8 mouse cellular contexts compared by ENCODE assay signal in genomic region chr1:39734311-39734710, GRCm38 (mm10). TPM values are rescaled to one million over a fixed set of nuclear protein-coding genes. Genes with fewer than 3 reads are reported as not detected.
A peak's percentile ranks its signal among the peaks of the same experiment; 100 is the strongest.
DNase-seq lines count a peak whose midpoint lies in the region.
"Had no signal": no experiment of that assay in that cellular context is flagged by ENCODE, and none has a peak within 500 bp of the region (broad histone marks: within the 10 kb centered on the region; RNA-seq: fewer than 3 reads in every experiment).

No protein-coding gene starts in this region.

- DNase-seq in B cell, adult 2 months = peak; percentile 35 to 39
- peak; percentile 20 to 22 for DNase-seq in CD8-positive naive resting alpha-beta T cell, adult 2 months (ENCODE audit: low read depth in 2 of 2, low spot score in 2 of 2)
- DNase-seq in induced T-regulatory cell, adult 2 months (ENCODE audit: low read depth) = peak; percentile 67
- DNase-seq in lung, postnatal 25 days (ENCODE audit: low spot score) = peak; percentile 64
- DNase-seq in gastrocnemius, postnatal 4 days (ENCODE audit: low spot score in 2 of 2) = no peak
- no peak for DNase-seq in frontal cortex, postnatal 10 days (ENCODE audit: low spot score in 2 of 2)
- no peak for DNase-seq in spleen, postnatal 14 days (ENCODE audit: low spot score in 2 of 2)
- DNase-seq: right cerebral cortex, adult 18-20 months had no signal

RNA-seq across cellular contexts. Expression of gene Rfx8, which starts 13.5 kb away (rescaled TPM):
- total RNA-seq in gastrocnemius, postnatal 4 days (2021) = under 1 TPM in 1 of 2 experiments, not detected in 1; 0.41 TPM

Comparison
In these comparisons a context has a peak if more than half of its experiments do, and no peak if none do; other contexts are left out.
1. DNase-seq: peak in B cell, adult 2 months (2 of 2), CD8-positive naive resting alpha-beta T cell, adult 2 months (2 of 2), induced T-regulatory cell, adult 2 months (single experiment) and lung, postnatal 25 days (single experiment); none in gastrocnemius, postnatal 4 days (0 of 2), frontal cortex, postnatal 10 days (0 of 2) and spleen, postnatal 14 days (0 of 2).